Mouse (Mus musculus) embryonic facial prominence, embryonic 13.5 days (tissue): ENCODE results near the gene Zfp947. TPM values are rescaled to one million over a fixed set of nuclear protein-coding genes. Genes with fewer than 3 reads are reported as not detected.
"Not testable (repeated sequence)": the region's sequence is repeated elsewhere in the genome, so short reads cannot be mapped to it uniquely, and the experiment has no call there.

ENCODE experiments used
- ATAC-seq: fragments of 200-750 bp; cut with Nextera tagmentation; 2 replicates; pipeline ENCODE4 v1.8.0; 2017; ENCODE audit warnings: low read depth; ENCODE audit not compliant: insufficient number of reproducible peaks, insufficient read depth, low FRiP score, low TSS enrichment
- H3K27ac ChIP-seq: fragments of 300-500 bp; sonication (generic); 2 replicates; pipeline ENCODE4 v1.5.1; 2015; ENCODE audit warnings: moderate library complexity, mild to moderate bottlenecking, inconsistent platforms
- H3K27me3 ChIP-seq: fragments of 300-500 bp; sonication (generic); 2 replicates; pipeline ENCODE4 v1.6.1; 2015; ENCODE audit warnings: mild to moderate bottlenecking, inconsistent platforms
- H3K36me3 ChIP-seq: fragments of 300-500 bp; sonication (generic); 2 replicates; pipeline ENCODE4 v1.6.1; 2015; ENCODE audit warnings: mild to moderate bottlenecking, inconsistent platforms
- H3K4me1 ChIP-seq: fragments of 300-500 bp; sonication (generic); 2 replicates; pipeline ENCODE4 v1.6.1; 2015; ENCODE audit warnings: inconsistent platforms
- H3K4me2 ChIP-seq: fragments of 300-500 bp; sonication (generic); 2 replicates; pipeline ENCODE4 v1.6.1; 2015; ENCODE audit warnings: moderate library complexity, mild to moderate bottlenecking, inconsistent platforms
- H3K4me3 ChIP-seq: fragments of 300-500 bp; sonication (generic); 2 replicates; pipeline ENCODE4 v1.5.1; 2015; ENCODE audit warnings: mild to moderate bottlenecking, inconsistent platforms
- H3K9ac ChIP-seq: fragments of 300-500 bp; sonication (generic); 2 replicates; pipeline ENCODE4 v1.6.1; 2015; ENCODE audit warnings: mild to moderate bottlenecking, inconsistent platforms
- H3K9me3 ChIP-seq: fragments of 300-500 bp; sonication (generic); 2 replicates; pipeline ENCODE4 v1.6.1; 2016; ENCODE audit warnings: inconsistent platforms
- WGBS: fragments of 180-500 bp; shearing (Covaris S2); methylation state at CpG from one replicate; pipeline ENCODE4 v1.1.7; 2015; ENCODE audit warnings: mixed read lengths; 5-methylcytosine and 5-hydroxymethylcytosine counted together
- polyA plus RNA-seq: library from polyadenylated mRNA; unstranded; fragments of >200 nt; fragmentation: Nextera tagmentation; extraction: Ambion mirVana; gene quantifications from 2 replicates; pipeline ENCODE4 v1.2.1, GENCODE M21; 2015

Gene Zfp947
- polyA plus RNA-seq: 2.3 and 3.2 TPM in 2 replicates

- not testable (repeated sequence) for H3K36me3 ChIP-seq, H3K27me3 ChIP-seq, H3K9me3 ChIP-seq, H3K4me1 ChIP-seq
- H3K4me2 ChIP-seq: peak within 1 kb of the TSS; percentile 64
- peak within 1 kb of the TSS; percentile 51; the same call in 1 of the 2 replicates for H3K27ac ChIP-seq
- peak within 1 kb of the TSS; percentile 58 for H3K4me3 ChIP-seq
- peak within 1 kb of the TSS; percentile 78 for H3K9ac ChIP-seq
- WGBS: 1% methylated on average over 16 of the region's 16 CpGs
- ATAC-seq: peak; percentile 81
These were observed at the start of gene Zfp947 for GRCm38 (mm10) chr17:22165722-22166294. Gene Zfp947, minus strand, starts transcription at chr17:22166190.

- peak overlapping the region; percentile 58 for H3K4me3 ChIP-seq
- H3K4me1 ChIP-seq, H3K27me3 ChIP-seq, ATAC-seq, H3K9me3 ChIP-seq, H3K36me3 ChIP-seq: not testable (repeated sequence)
- peak overlapping the region; percentile 51; the same call in 1 of the 2 replicates for H3K27ac ChIP-seq
- H3K9ac ChIP-seq: peak overlapping the region; percentile 78
- H3K4me2 ChIP-seq: peak overlapping the region; percentile 64
- WGBS: 8% methylated on average over 3 of the region's 3 CpGs
These were observed 686 bp downstream of the Zfp947 start for GRCm38 (mm10) chr17:22165304-22165703.

- not testable (repeated sequence) for H3K9ac ChIP-seq, H3K27ac ChIP-seq, ATAC-seq, H3K27me3 ChIP-seq, H3K9me3 ChIP-seq, H3K36me3 ChIP-seq, H3K4me3 ChIP-seq, H3K4me2 ChIP-seq, H3K4me1 ChIP-seq
- WGBS: 58% methylated on average over 3 of the region's 4 CpGs
These were observed 12.0 kb downstream of the Zfp947 start for GRCm38 (mm10) chr17:22153951-22154350.

GRCm38 (mm10) chr17:22118770-22119169, 47.2 kb downstream of the Zfp947 start:
- no peaks in the 10 kb centered on the region for H3K27me3 ChIP-seq
- H3K9me3 ChIP-seq: no peaks in the 10 kb centered on the region; the same call in 1 of the 2 replicates
- no peak overlapping the region for H3K4me3 ChIP-seq
- no peak overlapping the region for H3K27ac ChIP-seq
- no peaks in the 10 kb centered on the region for H3K4me1 ChIP-seq
- no peak for ATAC-seq
- no peaks in the 10 kb centered on the region for H3K36me3 ChIP-seq
- H3K9ac ChIP-seq: no peak overlapping the region
- no peak overlapping the region for H3K4me2 ChIP-seq

Other genes with a start within 250 kb of the Zfp947 start
- 24.2 and 26.4 TPM in 2 replicates for gene Zfp942, start 203.7 kb downstream of the Zfp947 start, polyA plus RNA-seq
- gene Zfp943, start 203.6 kb downstream of the Zfp947 start, polyA plus RNA-seq: 21.2 and 24.2 TPM in 2 replicates
- gene Zfp994, start 59.4 kb upstream of the Zfp947 start, polyA plus RNA-seq: 2.8 and 3.1 TPM in 2 replicates
- gene CT030661.1, start 148.6 kb upstream of the Zfp947 start, polyA plus RNA-seq: 11.8 and 13.9 TPM in 2 replicates
- gene Zfp944, start 195.2 kb upstream of the Zfp947 start, polyA plus RNA-seq: 14.6 and 14.8 TPM in 2 replicates
- gene Zfp758, start 195.3 kb upstream of the Zfp947 start, polyA plus RNA-seq: 9.3 and 9.6 TPM in 2 replicates